Mouse (Mus musculus): Measurements from ENCODE around the gene Pdk1. TPM values are rescaled to one million over a fixed set of nuclear protein-coding genes. Genes with fewer than 3 reads are reported as not detected.

Pdk1 gene
- 7.7 and 32.0 TPM in 2 replicates for polyA plus RNA-seq (2012; rRNA removed)

GRCm38 (mm10) chr2:71872801-71873443, at the start of gene Pdk1:
Gene Pdk1, plus strand, starts transcription at chr2:71873224.

Other genes starting within 250 kb of the Pdk1 start
- 34.4 and 48.2 TPM in 2 replicates for gene Itga6, start 127.6 kb upstream of the Pdk1 start, polyA plus RNA-seq (2012; rRNA removed)
- gene Rapgef4, start 108.0 kb downstream of the Pdk1 start, polyA plus RNA-seq (2012; rRNA removed) = 14.6 and 20.6 TPM in 2 replicates